Mouse (Mus musculus) gastrocnemius, adult 18-20 months (tissue): ENCODE measurements at regions not wholly inside any gene's neighbourhood (a gene's known extent, or its start where the extent isn't known, plus 50 kb on each side); places are given as distances from the start of the nearest gene placed in this dataset.

Source experiments
- DNase-seq: peaks from one replicate; pipeline ENCODE4 v3.0.0; 2021; ENCODE audit warnings: low spot score

- DNase-seq: no peak
These were observed 53.0 kb downstream of the Gadd45g start for GRCm38 (mm10) chr13:51899319-51900042.

GRCm38 (mm10) chr13:51900043-51900440, 53.6 kb downstream of the Gadd45g start:
- DNase-seq: no peak

- DNase-seq: peak; percentile 91
These were observed 56.2 kb downstream of the Gadd45g start for GRCm38 (mm10) chr13:51902482-51903285.

- DNase-seq: no peak
These were observed 57.0 kb downstream of the Gadd45g start for GRCm38 (mm10) chr13:51903324-51903939.

- no peak for DNase-seq
These were observed 58.8 kb downstream of the Gadd45g start for GRCm38 (mm10) chr13:51905270-51905669.

GRCm38 (mm10) chr13:51906103-51906502, 59.6 kb downstream of the Gadd45g start:
- DNase-seq: no peak

GRCm38 (mm10) chr13:51908514-51908913, 62.0 kb downstream of the Gadd45g start:
- no peak for DNase-seq

GRCm38 (mm10) chr13:51911296-51911998, 65.0 kb downstream of the Gadd45g start:
- no peak for DNase-seq

- DNase-seq: no peak
These were observed 66.0 kb downstream of the Gadd45g start for GRCm38 (mm10) chr13:51912477-51912876.

GRCm38 (mm10) chr13:51912994-51913393, 66.5 kb downstream of the Gadd45g start:
- DNase-seq: no peak

GRCm38 (mm10) chr13:51916666-51917240, 70.3 kb downstream of the Gadd45g start:
- DNase-seq: no peak

- DNase-seq: no peak
These were observed 71.2 kb downstream of the Gadd45g start for GRCm38 (mm10) chr13:51917658-51918057.

GRCm38 (mm10) chr13:51918108-51918507, 71.6 kb downstream of the Gadd45g start:
- no peak for DNase-seq

- no peak for DNase-seq
These were observed 72.3 kb downstream of the Gadd45g start for GRCm38 (mm10) chr13:51918781-51919170.

- no peak for DNase-seq
These were observed 72.8 kb downstream of the Gadd45g start for GRCm38 (mm10) chr13:51919171-51919793.

- DNase-seq: no peak
These were observed 73.5 kb downstream of the Gadd45g start for GRCm38 (mm10) chr13:51919937-51920336.

- no peak for DNase-seq
These were observed 74.3 kb downstream of the Gadd45g start for GRCm38 (mm10) chr13:51920511-51921351.

GRCm38 (mm10) chr13:51921550-51921949, 75.1 kb downstream of the Gadd45g start:
- DNase-seq: no peak

- DNase-seq: no peak
These were observed 80.3 kb downstream of the Gadd45g start for GRCm38 (mm10) chr13:51926764-51927163.

- no peak for DNase-seq
These were observed 83.3 kb downstream of the Gadd45g start for GRCm38 (mm10) chr13:51929730-51930129.
